Mouse (Mus musculus): Measurements from ENCODE around the gene Birc5. TPM values are rescaled to one million over a fixed set of nuclear protein-coding genes. Genes with fewer than 3 reads are reported as not detected.
"Not testable (repeated sequence)": the region's sequence is repeated elsewhere in the genome, so short reads cannot be mapped to it uniquely, and the experiment has no call there.

The Birc5 gene
- polyA plus RNA-seq (2012; rRNA removed): 1.6 and 2.3 TPM in 2 replicates

DNA sequence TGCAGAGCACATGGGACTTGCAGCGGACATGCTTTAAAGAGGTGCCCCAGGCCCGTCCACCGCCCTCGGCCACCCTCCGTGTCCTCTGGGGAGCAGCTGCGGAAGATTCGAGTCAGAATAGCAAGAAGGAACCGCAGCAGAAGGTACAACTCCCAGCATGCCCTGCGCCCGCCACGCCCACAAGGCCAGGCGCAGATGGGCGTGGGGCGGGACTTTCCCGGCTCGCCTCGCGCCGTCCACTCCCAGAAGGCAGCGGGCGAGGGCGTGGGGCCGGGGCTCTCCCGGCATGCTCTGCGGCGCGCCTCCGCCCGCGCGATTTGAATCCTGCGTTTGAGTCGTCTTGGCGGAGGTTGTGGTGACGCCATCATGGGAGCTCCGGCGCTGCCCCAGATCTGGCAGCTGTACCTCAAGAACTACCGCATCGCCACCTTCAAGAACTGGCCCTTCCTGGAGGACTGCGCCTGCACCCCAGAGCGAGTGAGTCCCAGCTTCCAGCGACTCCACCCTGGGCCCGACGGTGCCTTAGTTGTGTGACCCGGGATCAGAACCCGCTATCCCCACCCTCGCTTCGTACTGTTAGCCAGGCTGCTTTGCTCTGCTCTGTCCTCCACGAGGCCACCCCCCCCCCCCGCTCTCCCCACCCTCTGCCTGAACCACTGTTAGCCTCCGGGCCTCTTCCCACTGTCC is at the start of gene Birc5:
Gene Birc5, plus strand, starts transcription at position 267 of the 687 bp plus-strand sequence.
- no peak for DNase-seq (ENCODE audit: low read depth)

GRCm38 (mm10) chr11:117800038-117800437 is 49.0 kb upstream of the Birc5 start:
- DNase-seq (ENCODE audit: low read depth): no peak

DNA sequence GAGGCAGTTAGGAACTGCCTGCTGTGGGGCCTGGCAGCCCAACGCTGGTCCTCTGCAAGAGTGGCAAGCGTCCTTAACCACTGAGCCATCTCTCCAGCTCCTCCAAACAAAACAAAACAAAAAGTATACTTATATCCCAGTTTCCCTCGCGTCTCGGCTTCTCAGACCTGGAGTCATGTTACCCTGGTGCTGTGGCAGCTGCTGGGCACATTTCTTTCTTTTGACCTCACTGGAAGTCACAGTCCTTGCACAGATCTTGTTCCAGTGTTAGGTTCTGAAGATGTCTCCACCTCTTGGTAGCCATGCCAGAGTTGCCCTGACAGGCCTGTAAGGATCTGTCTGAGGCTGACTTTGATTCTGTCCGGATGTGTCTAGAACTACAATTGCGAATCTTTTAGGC is 47.4 kb upstream of the Birc5 start:
- DNase-seq (ENCODE audit: low read depth): no peak

GRCm38 (mm10) chr11:117803166-117803688 is 45.8 kb upstream of the Birc5 start:
- no peak for DNase-seq (ENCODE audit: low read depth)

DNA sequence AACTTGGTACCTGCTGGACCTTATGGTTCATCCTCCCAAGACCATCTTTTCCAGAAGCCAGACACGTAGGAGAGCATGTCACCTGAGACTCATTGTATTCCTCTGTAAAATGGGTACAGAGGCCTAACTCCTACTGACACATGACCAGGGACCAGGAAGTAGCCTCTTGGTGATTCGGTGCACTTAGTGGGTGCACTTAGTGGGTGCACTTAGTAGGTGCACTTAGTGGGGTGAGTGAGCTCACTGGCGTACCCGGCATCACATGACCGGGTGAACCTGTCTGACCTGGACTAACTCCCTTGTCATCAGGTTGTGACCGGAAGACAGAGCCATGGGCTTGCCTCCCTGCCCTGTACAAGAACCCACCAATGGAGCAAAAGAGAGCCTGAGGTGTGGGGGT is 42.3 kb upstream of the Birc5 start:
- no peak for DNase-seq (ENCODE audit: low read depth)

DNA sequence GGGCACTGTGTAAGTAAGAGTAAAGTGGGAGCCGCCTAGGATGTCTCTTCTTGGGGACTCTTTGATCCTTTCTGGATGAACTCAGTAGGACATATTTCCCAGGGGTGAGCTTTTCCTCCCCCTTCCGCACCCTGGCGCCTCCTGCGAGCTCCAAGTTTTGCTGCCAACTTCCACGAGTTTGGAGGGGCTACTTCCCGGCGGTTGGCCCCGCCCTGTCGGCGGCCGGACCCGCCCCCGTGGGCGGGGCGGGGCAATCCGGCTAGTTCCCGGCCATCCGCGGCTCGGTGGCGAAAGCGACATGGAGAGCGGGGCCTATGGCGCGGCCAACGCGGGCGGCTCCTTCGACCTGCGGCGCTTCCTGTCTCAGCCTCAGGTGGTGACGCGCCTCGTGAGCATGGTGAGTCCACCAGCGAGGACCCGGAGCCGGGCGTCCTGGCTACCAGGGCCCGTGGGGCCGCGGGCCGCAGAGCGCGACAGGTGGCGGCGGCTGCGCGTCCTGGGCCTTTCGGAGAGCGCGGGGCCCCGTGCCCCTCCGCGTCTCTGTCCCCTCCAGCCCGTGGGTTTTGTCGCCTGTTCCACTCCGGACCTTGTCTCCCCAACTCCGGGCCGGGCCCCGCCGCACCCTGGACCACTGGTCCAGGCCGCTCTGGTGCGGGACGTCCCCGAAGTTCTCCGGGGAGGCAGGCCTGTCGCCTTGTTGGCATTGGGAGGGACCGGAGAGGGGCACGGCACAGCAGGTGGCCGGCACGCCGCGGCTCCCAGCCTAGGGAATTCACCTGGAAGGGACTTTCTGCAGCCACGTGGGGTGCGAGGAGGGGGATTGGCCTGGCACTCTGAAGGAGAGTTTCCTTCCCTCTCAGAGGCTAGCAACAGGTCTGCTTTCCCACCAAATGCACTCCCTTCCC is 39.4 kb upstream of the Birc5 start, which contains the start of the genes Gm20708 and Syngr2:
Gene Gm20708, plus strand, starts transcription at position 262 of the 905 bp plus-strand sequence.
Gene Syngr2, plus strand, starts transcription at position 262 of the 905 bp plus-strand sequence.
- no peak for DNase-seq (ENCODE audit: low read depth)

DNA sequence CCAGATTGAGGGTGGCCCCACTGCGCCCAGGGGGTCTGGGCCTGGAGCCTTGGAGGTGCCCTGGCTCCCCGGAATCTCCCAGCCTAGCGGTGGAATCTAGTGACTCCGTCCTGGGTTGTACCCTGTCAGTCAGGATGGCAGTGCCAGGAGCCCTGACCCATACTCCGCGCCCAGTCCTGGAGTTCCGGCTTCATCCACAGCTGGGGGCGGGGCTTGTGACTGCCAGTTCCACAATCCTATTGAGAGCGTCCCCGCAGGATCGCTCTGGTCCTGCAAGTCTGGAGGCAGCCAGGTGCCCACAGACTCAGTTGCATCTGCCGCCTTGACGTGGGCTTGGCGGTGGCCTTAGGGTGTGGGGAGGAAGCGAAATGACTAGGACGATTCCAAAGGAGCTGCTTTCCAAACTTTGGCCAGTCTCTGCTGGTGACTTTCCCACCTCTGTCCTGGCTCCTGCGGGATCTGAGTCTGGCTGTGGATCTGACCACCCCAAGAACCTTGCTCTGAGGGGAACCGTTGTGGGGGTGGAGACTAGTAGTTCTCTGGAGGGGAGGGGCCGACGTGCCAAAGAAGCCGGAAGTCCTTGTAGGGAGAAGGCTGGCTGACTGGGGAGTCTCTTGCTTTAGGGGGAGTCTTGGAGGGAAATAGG is 38.5 kb upstream of the Birc5 start:
- DNase-seq (ENCODE audit: low read depth): no peak

DNA sequence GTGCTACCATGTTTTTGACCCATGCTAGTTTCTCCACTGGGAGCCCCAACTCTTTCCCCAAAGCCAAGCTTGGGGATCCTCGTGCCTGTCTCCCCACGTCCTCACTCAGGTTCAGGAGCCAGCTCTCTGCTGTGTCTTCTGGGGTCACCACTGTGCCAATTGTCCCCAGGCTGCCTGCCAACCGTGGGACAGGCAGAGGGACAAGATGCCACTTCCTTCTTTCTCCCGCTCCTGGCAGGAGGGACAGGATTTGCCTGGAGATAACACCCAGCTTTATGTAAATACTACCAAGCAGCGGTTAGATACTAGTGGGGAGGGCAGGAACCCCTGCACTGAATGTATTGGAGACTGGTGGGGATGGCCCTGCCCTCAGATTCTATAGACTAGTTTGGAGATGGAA is 35.2 kb upstream of the Birc5 start:
- DNase-seq (ENCODE audit: low read depth): no peak

DNA sequence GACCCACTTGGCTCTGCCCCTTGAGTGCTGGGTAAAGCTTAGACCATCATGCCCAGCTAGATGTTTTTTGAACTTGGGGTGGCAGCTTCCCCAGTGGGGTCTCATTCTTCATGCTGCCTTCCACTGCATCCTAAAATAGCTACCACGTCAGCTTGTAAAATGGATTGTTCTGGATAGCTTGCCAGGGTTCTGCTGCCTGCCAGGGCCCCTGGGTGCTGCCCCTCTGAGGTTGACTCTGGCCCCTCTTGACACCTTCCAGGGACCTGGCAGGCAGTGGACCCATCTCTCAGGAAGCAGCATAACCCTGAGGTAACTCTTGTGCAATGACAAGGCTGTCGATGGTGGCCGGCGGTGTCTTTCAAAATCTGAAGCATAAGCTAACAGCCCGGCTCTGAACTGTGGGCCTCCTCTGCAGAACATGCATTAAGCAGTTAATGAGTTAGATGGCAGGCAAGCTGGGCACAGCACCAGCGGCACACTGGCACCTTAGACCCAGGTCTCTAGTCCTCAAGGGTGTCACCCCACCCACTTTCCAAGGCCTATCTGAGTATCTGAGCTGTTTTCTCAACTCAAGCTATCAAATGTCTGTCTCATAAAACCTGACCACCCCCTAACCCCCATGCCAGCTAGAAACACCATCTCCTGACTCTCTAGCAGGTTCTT is 34.2 kb upstream of the Birc5 start:
- DNase-seq (ENCODE audit: low read depth): no peak

DNA sequence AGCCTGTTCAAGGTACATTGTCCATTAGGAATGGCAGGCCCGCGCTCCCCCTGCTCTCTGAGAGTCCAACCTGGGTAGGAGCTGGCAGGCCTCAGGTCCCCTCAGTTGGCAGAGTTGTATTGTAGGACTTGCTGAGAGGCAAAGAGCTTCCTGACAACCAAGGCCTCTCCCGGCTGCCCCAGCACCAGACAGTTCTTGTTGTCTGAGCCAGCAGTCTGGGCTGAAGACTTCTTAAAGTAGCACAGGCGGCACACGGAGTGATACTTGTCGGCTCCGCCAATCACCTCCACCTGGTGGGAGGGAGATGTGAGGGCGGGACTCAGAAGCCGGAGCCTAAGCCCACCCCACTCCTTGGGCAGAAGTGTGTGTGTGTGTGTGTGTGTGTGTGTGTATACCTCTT is 33.2 kb upstream of the Birc5 start:
- DNase-seq (ENCODE audit: low read depth): not testable (repeated sequence)

DNA sequence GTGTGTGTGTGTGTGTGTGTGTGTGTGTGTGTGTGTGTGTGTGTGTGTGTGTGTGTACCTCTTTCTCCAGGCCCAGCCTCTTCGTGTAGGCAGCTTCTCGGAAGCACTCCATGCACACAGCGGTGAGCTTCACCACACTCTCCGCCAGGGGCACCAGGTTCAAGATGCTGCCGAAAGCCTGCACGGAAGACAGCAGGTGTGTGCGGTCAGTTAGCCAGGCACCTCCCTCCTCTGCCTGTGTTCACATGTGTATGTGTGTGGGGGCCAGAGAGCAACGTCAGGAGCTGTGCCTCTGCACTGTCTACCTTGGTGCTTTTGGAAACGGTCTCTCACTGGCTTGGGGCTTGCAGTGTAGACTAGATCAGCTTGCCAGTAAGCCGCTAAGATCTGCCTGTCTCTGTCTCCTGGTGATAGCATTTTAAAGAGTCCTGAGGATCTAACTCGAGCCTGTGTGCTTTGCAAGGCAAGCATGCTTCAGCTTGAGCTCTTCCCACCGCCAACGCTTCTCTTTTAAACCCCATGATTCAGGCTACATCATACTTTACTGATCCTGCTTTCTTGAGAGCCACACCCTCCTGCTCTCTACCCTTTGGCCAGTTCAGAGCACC is 32.6 kb upstream of the Birc5 start:
- DNase-seq (ENCODE audit: low read depth): no peak

DNA sequence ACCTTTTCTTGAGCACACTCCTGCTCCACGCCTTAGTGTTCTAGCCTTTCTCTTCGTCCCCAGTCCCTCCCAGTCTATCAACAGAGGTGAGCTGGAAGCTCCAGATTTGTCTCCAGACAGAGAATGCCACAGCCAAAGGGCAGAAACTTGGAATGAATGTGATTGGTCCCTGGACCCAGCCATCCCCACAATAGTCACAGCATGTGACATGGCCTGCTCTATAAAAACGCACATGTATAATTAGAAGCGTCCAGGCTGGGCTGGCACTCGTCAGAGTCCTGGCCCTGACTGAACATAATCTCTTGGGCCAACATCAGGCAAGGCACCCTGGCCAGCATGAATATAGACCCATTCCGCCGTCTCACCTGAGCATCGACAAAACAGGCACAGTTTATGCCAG is 30.0 kb upstream of the Birc5 start:
- no peak for DNase-seq (ENCODE audit: low read depth)

DNA sequence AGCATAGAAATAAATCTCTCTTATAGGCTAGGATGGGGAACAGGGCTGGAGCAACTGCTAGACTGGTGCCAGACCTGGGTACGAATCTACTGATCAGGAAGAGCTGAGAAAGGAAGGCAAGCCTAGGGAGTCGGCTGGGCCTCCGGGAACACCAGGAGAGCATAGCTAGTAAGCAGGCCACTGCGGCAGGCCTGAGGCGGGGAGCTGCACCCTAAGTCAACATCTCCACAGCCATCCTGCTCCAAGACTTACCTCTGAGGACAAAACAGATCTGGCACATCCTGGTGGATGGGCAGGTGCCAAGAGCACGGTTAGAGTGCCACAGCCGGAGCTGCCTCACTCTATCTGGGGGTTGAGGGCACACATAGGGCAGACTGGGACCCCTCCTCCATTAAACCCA is 28.9 kb upstream of the Birc5 start:
- DNase-seq (ENCODE audit: low read depth): no peak

- no peak for DNase-seq (ENCODE audit: low read depth)
These were observed 27.2 kb upstream of the Birc5 start for GRCm38 (mm10) chr11:117821868-117822267.

GRCm38 (mm10) chr11:117822728-117823241 is 26.3 kb upstream of the Birc5 start:
- no peak for DNase-seq (ENCODE audit: low read depth)

DNA sequence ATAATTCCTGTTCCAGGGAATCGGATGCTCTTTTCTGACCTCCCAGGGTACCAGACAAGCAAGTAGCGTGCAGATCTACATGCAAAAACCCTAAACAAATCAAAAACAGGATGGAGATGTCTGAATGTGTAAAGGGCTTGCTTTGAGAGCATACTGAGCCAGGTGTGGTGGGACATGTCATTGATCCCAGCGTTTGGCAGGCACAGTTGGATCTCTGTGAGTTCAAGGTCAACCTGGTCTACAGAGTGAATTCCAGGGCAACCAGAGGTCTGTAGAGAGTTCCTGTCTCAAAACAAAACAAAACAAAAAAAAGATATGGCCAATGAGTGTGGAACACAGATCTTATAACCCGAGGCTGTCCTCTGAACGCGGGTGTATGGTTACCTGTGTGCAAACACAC is 25.6 kb upstream of the Birc5 start:
- no peak for DNase-seq (ENCODE audit: low read depth)

DNA sequence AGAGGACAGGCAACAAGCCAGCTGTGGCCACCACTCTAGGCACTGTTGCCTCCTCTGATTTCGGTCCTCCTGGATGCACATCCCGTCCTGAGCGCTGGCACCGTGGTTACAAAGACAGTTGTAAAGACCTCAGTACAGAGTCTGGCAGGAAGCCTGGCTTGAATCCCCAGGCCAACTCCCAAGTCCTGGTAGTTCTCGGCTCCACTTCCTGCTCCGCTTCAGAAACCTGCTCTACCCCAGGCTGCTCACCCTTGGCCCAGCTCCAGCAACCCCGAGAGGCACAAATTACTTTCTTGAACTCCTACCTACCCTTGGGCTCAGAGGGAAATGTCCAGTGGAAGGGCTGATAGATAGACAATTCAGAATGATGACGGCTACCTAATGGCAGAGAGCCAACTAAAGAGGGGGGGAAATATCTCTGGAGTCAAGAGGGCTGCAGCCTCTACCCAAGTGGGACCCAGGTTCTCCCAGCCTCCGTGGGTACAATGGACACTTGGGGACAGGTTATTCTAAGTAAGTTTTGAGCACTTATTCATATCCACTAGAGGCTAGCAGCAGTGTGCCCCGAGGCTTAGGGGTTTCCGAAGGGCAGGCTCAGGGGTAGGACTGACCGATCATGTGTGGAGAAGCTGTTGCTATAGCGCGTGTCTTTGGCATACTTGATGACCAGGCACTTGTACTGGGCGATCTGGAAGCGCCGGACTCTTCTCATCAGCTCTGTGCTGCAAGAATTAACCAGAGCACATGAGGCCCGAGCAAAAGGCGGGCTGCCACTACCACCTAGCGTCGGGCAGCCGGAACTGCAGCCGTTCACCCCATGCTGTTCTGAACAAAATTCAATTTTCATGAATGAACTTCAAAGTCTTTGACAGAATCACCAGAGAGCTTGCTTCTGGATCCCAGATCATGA is 24.7 kb upstream of the Birc5 start:
- no peak for DNase-seq (ENCODE audit: low read depth)

- DNase-seq (ENCODE audit: low read depth): peak; percentile 96
These were observed 23.5 kb upstream of the Birc5 start, which contains the start of the genes Afmid and Tk1 for GRCm38 (mm10) chr11:117825333-117826101. Gene Afmid, plus strand, starts transcription at chr11:117825924. Gene Tk1, minus strand, starts transcription at chr11:117826092.

DNA sequence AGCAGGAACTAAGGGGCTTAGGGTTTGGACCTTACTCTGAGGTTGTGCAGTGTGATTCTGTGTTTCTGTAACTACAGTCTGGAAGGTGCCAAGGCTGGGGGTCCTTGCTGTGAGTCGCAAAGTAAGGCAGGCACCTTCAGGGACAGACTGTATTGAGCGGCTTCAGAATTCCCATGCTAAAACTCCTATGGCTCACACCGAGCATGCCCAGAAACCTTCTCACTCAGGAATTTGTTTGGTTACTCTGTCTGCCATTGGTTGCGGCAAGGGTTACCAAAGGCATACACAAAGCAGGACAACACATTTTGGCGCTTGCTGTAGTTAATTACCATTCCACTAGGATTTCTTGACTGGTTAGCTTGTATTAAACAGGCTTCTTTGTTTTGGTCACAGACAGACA is 22.9 kb upstream of the Birc5 start:
- no peak for DNase-seq (ENCODE audit: low read depth)

All from gonadal fat pad, adult 2 months (tissue).